Mouse (Mus musculus) forebrain, embryonic 16.5 days (tissue): ENCODE data around the gene Syne3. TPM values are rescaled to one million over a fixed set of nuclear protein-coding genes. Genes with fewer than 3 reads are reported as not detected.
A peak's percentile ranks its signal among the peaks of the same experiment; 100 is the strongest.

Source experiments
- ATAC-seq: fragments of 200-750 bp; cut with Nextera tagmentation; 2 replicates; pipeline ENCODE4 v1.8.0; 2017; ENCODE audit warnings: mild to moderate bottlenecking, moderate library complexity
- H3K27ac ChIP-seq: fragments of 300-500 bp; sonication (generic); 2 replicates; pipeline ENCODE4 v1.5.1; 2014; ENCODE audit warnings: low read length, control low read depth
- H3K27me3 ChIP-seq: fragments of 300-500 bp; sonication (generic); replicated peaks from 2 replicates; pipeline ENCODE4 v1.6.1; 2014; ENCODE audit warnings: low read length; ENCODE audit not compliant: control insufficient read depth, insufficient read depth
- H3K36me3 ChIP-seq: fragments of 300-500 bp; sonication (generic); 2 replicates; pipeline ENCODE4 v1.6.1; 2014; ENCODE audit not compliant: control insufficient read depth, insufficient read depth
- H3K4me1 ChIP-seq: fragments of 300-500 bp; sonication (generic); replicated peaks from 2 replicates; pipeline ENCODE4 v1.6.1; 2014; ENCODE audit warnings: low read length; ENCODE audit not compliant: control insufficient read depth, insufficient read depth
- H3K4me2 ChIP-seq: fragments of 300-500 bp; sonication (generic); 2 replicates; pipeline ENCODE4 v1.6.1; 2014; ENCODE audit warnings: mild to moderate bottlenecking, low read length, control low read depth
- H3K4me3 ChIP-seq: fragments of 300-500 bp; sonication (generic); replicated peaks from 2 replicates; pipeline ENCODE4 v1.5.1; 2014; ENCODE audit warnings: mild to moderate bottlenecking, low read length, control low read depth
- H3K9ac ChIP-seq: fragments of 300-500 bp; sonication (generic); replicated peaks from 2 replicates; pipeline ENCODE4 v1.6.1; 2014; ENCODE audit warnings: low read depth, low read length, control low read depth
- H3K9me3 ChIP-seq: fragments of 300-500 bp; sonication (generic); 2 replicates; pipeline ENCODE4 v1.6.1; 2016; ENCODE audit warnings: low read length; ENCODE audit not compliant: control insufficient read depth
- WGBS: fragments of 180-500 bp; shearing (Covaris S2); extraction: QIAGEN DNeasy Blood & Tissue Kit; methylation state at CpG from one replicate; pipeline ENCODE4 v1.1.7; 2014; 5-methylcytosine and 5-hydroxymethylcytosine counted together
- polyA plus RNA-seq: library from polyadenylated mRNA; unstranded; fragments of >200 nt; fragmentation: Nextera tagmentation; extraction: Ambion mirVana; gene quantifications from 2 replicates; pipeline ENCODE4 v1.2.1, GENCODE M21; 2015

The Syne3 gene
- 0.20 and 0.30 TPM in 2 replicates for polyA plus RNA-seq

- peaks cover 15% of the 10 kb centered on the region for H3K4me1 ChIP-seq
- no peak within 1 kb of the TSS for H3K27ac ChIP-seq
- peak within 1 kb of the TSS; percentile 94 for H3K4me2 ChIP-seq
- no peaks in the 10 kb centered on the region for H3K36me3 ChIP-seq
- peak within 1 kb of the TSS; percentile 57 for H3K4me3 ChIP-seq
- H3K27me3 ChIP-seq: peaks cover 19% of the 10 kb centered on the region
- H3K9ac ChIP-seq: peak within 1 kb of the TSS; percentile 56
- ATAC-seq: peak; percentile 50
- under 1% methylated on average over 66 of the region's 66 CpGs for WGBS
- H3K9me3 ChIP-seq: no peaks in the 10 kb centered on the region
Measured at GRCm38 (mm10) chr12:105009370-105010212, at the start of gene Syne3. Syne3 (minus strand) TSS chr12:105009809.

GRCm38 (mm10) chr12:105055308-105055707 lies 45.7 kb upstream of the Syne3 start:
- Histone ChIP-seq H3K9ac (no peak overlapping the region), H3K27ac (no peak overlapping the region), H3K4me1 (no peaks in the 10 kb centered on the region), H3K27me3 (no peaks in the 10 kb centered on the region), H3K4me2 (no peak overlapping the region), H3K9me3 (no peaks in the 10 kb centered on the region), H3K36me3 (no peaks in the 10 kb centered on the region), H3K4me3 (no peak overlapping the region)
- no peak for ATAC-seq
- 86% methylated on average over 6 of the region's 6 CpGs for WGBS

GRCm38 (mm10) chr12:105054041-105054440 lies 44.4 kb upstream of the Syne3 start:
- H3K4me2 ChIP-seq: no peak overlapping the region
- no peaks in the 10 kb centered on the region for H3K36me3 ChIP-seq
- H3K4me1 ChIP-seq: no peaks in the 10 kb centered on the region
- H3K9ac ChIP-seq: no peak overlapping the region
- H3K27ac ChIP-seq: no peak overlapping the region
- no peaks in the 10 kb centered on the region for H3K9me3 ChIP-seq
- H3K27me3 ChIP-seq: no peaks in the 10 kb centered on the region
- no peak overlapping the region for H3K4me3 ChIP-seq
- no peak for ATAC-seq
- WGBS: 93% methylated on average over 15 of the region's 15 CpGs

- no peaks in the 10 kb centered on the region for H3K36me3 ChIP-seq
- H3K4me1 ChIP-seq: no peaks in the 10 kb centered on the region
- WGBS: 13% methylated on average over 4 of the region's 4 CpGs
- no peak overlapping the region for H3K4me3 ChIP-seq
- no peaks in the 10 kb centered on the region for H3K9me3 ChIP-seq
- H3K27me3 ChIP-seq: no peaks in the 10 kb centered on the region
- no peak overlapping the region for H3K27ac ChIP-seq
- H3K9ac ChIP-seq: no peak overlapping the region
- ATAC-seq: no peak; the same call in 1 of the 2 replicates
- no peak overlapping the region for H3K4me2 ChIP-seq
Measured at GRCm38 (mm10) chr12:105050898-105051297, 41.3 kb upstream of the Syne3 start.

GRCm38 (mm10) chr12:105049813-105050212 lies 40.2 kb upstream of the Syne3 start:
- Histone ChIP-seq H3K9me3 (no peaks in the 10 kb centered on the region), H3K4me1 (no peaks in the 10 kb centered on the region), H3K9ac (no peak overlapping the region), H3K4me3 (no peak overlapping the region), H3K27ac (no peak overlapping the region), H3K27me3 (no peaks in the 10 kb centered on the region), H3K36me3 (no peaks in the 10 kb centered on the region), H3K4me2 (no peak overlapping the region)
- no peak for ATAC-seq
- 77% methylated on average over 12 of the region's 12 CpGs for WGBS

- 34% methylated on average over 17 of the region's 17 CpGs for WGBS
- H3K4me3 ChIP-seq: no peak overlapping the region
- H3K27me3 ChIP-seq: no peaks in the 10 kb centered on the region
- H3K27ac ChIP-seq: no peak overlapping the region
- no peak for ATAC-seq
- H3K36me3 ChIP-seq: no peaks in the 10 kb centered on the region
- H3K9me3 ChIP-seq: no peaks in the 10 kb centered on the region
- no peak overlapping the region for H3K9ac ChIP-seq
- H3K4me1 ChIP-seq: no peaks in the 10 kb centered on the region
- no peak overlapping the region for H3K4me2 ChIP-seq
Measured at GRCm38 (mm10) chr12:105048301-105048863, 38.8 kb upstream of the Syne3 start.

- WGBS: 89% methylated on average over 9 of the region's 9 CpGs
Measured at GRCm38 (mm10) chr12:105044775-105045174, 35.2 kb upstream of the Syne3 start.

GRCm38 (mm10) chr12:105043081-105043480 lies 33.5 kb upstream of the Syne3 start:
- Histone ChIP-seq H3K36me3 (peaks cover 9% of the 10 kb centered on the region), H3K27me3 (no peaks in the 10 kb centered on the region), H3K27ac (no peak overlapping the region), H3K4me1 (no peaks in the 10 kb centered on the region), H3K9me3 (no peaks in the 10 kb centered on the region), H3K4me2 (no peak overlapping the region), H3K9ac (no peak overlapping the region), H3K4me3 (no peak overlapping the region)
- ATAC-seq: no peak
- 93% methylated on average over 5 of the region's 5 CpGs for WGBS

More at GRCm38 (mm10) chr12:105044775-105045174, 35.2 kb upstream of the Syne3 start:
- H3K4me1 ChIP-seq: no peaks in the 10 kb centered on the region
- no peak overlapping the region for H3K4me3 ChIP-seq
- H3K27ac ChIP-seq: no peak overlapping the region
- H3K4me2 ChIP-seq: no peak overlapping the region
- ATAC-seq: no peak
- H3K36me3 ChIP-seq: peaks cover 9% of the 10 kb centered on the region
- H3K9ac ChIP-seq: no peak overlapping the region
- H3K27me3 ChIP-seq: no peaks in the 10 kb centered on the region
- no peaks in the 10 kb centered on the region for H3K9me3 ChIP-seq

GRCm38 (mm10) chr12:105040950-105041349 lies 31.3 kb upstream of the Syne3 start:
- ATAC-seq: no peak
- WGBS: 97% methylated on average over 7 of the region's 7 CpGs
- no peak overlapping the region for H3K4me2 ChIP-seq

More at GRCm38 (mm10) chr12:105040950-105041349, 31.3 kb upstream of the Syne3 start:
- Histone ChIP-seq H3K9ac (no peak overlapping the region), H3K27me3 (no peaks in the 10 kb centered on the region), H3K4me1 (no peaks in the 10 kb centered on the region), H3K9me3 (no peaks in the 10 kb centered on the region), H3K4me3 (no peak overlapping the region), H3K36me3 (peaks cover 9% of the 10 kb centered on the region), H3K27ac (no peak overlapping the region)
